Mouse (Mus musculus): ENCODE measurements around the gene Ifit3b. TPM values are rescaled to one million over a fixed set of nuclear protein-coding genes. Genes with fewer than 3 reads are reported as not detected.
"Not testable (repeated sequence)": the region's sequence is repeated elsewhere in the genome, so short reads cannot be mapped to it uniquely, and the experiment has no call there.

Ifit3b gene
- polyA plus RNA-seq, 1 experiment from 2014 or later = 2.3 TPM

GRCm38 (mm10) chr19:34571080-34571479 lies 36.7 kb upstream of the Ifit3b start:
- ATAC-seq = no peak
- H3K4me2 ChIP-seq (replicated peaks; ENCODE audit: low read depth, low read length) = no peak overlapping the region
- 0 out of 2 replicates have a peak, but pooled peaks cover 4% of the 10 kb centered on the region for H3K36me3 ChIP-seq (ENCODE audit: insufficient read depth, low read length)
- H3K27me3 ChIP-seq (replicated peaks; ENCODE audit: insufficient read depth, low read length) = no peaks in the 10 kb centered on the region
- no peak overlapping the region for H3K9ac ChIP-seq (replicated peaks; ENCODE audit: low read depth)
- no peaks in the 10 kb centered on the region for H3K9me3 ChIP-seq (ENCODE audit: low read length)
- no peak for DNase-seq (ENCODE audit: low spot score)
- no peak overlapping the region for H3K4me3 ChIP-seq (ENCODE audit: low read depth, low read length)
- no peak overlapping the region for H3K27ac ChIP-seq (ENCODE audit: low read length)
- WGBS = 87% methylated on average over 1 of the region's 1 CpGs
- no peak for TF ChIP-seq CTCF (IDR thresholded peaks at IDR 0.05)
- TF ChIP-seq EP300 (IDR thresholded peaks at IDR 0.05) = no peak
- peaks cover 8% of the 10 kb centered on the region; the same call in 1 of the 2 replicates for H3K4me1 ChIP-seq (ENCODE audit: insufficient read depth, low read depth, low read length)

DNA sequence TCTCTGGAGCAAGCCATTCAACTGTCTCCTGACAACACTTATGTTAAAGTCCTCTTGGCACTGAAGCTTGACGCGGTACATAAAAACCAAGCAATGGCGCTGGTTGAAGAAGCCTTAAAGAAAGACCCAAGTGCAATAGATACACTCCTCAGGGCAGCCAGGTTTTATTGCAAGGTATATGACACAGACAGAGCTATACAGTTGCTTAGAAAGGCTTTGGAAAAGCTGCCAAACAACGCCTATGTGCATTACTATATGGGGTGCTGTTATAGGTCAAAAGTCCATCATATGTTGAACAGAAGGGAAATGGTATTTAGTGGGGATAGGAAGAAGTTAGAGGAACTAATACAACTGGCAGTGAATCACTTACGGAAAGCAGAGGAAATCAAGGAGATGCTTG lies 34.1 kb upstream of the Ifit3b start:
- no peak for DNase-seq (ENCODE audit: low spot score)
- 0 out of 2 replicates have a peak, but pooled peaks cover 4% of the 10 kb centered on the region for H3K36me3 ChIP-seq (ENCODE audit: insufficient read depth, low read length)
- H3K4me3 ChIP-seq (ENCODE audit: low read depth, low read length) = no peak overlapping the region
- no peak overlapping the region for H3K4me2 ChIP-seq (replicated peaks; ENCODE audit: low read depth, low read length)
- TF ChIP-seq EP300 (IDR thresholded peaks at IDR 0.05) = no peak
- no peak for TF ChIP-seq CTCF (IDR thresholded peaks at IDR 0.05)
- peaks cover 8% of the 10 kb centered on the region; the same call in 1 of the 2 replicates for H3K4me1 ChIP-seq (ENCODE audit: insufficient read depth, low read depth, low read length)
- H3K27ac ChIP-seq (ENCODE audit: low read length) = no peak overlapping the region
- no peak overlapping the region for H3K9ac ChIP-seq (replicated peaks; ENCODE audit: low read depth)
- ATAC-seq = no peak
- no peaks in the 10 kb centered on the region for H3K9me3 ChIP-seq (ENCODE audit: low read length)
- WGBS = 91% methylated on average over 5 of the region's 5 CpGs
- H3K27me3 ChIP-seq (replicated peaks; ENCODE audit: insufficient read depth, low read length) = no peaks in the 10 kb centered on the region

DNA sequence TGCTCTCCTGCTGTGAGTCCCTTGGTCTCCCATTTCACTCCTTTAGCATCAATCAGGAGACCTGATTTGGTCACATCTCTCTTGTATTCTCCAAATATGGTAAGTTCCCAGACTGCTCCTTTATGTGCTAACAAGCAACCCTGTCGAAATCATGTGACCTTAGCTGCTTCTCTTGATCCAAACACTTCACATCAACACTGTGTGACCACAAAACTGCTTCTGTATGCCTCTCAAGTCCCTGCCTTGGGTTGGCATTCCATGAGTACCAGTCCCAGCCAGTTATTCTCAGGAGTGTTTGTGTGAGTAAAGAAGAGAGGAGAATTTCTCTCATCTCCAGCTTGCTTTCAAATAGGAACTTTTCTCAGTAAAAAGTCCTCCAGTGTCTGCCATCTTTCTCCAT lies 30.6 kb upstream of the Ifit3b start:
- H3K4me3 ChIP-seq (ENCODE audit: low read depth, low read length) = no peak overlapping the region
- H3K27ac ChIP-seq (ENCODE audit: low read length) = peak overlapping the region; percentile 72
- H3K4me1 ChIP-seq (ENCODE audit: insufficient read depth, low read depth, low read length) = no peaks in the 10 kb centered on the region
- H3K27me3 ChIP-seq (replicated peaks; ENCODE audit: insufficient read depth, low read length) = no peaks in the 10 kb centered on the region
- H3K36me3 ChIP-seq (ENCODE audit: insufficient read depth, low read length) = 0 out of 2 replicates have a peak, but pooled peaks cover 4% of the 10 kb centered on the region
- WGBS = 31% methylated on average over 1 of the region's 1 CpGs
- no peak overlapping the region for H3K9ac ChIP-seq (replicated peaks; ENCODE audit: low read depth)
- no peak overlapping the region for H3K4me2 ChIP-seq (replicated peaks; ENCODE audit: low read depth, low read length)
- TF ChIP-seq CTCF (IDR thresholded peaks at IDR 0.05) = no peak
- peak; percentile 94 for TF ChIP-seq EP300 (IDR thresholded peaks at IDR 0.05)
- ATAC-seq (peak; percentile 100), DNase-seq (ENCODE audit: low spot score) (peak; percentile 94)
- H3K9me3 ChIP-seq (ENCODE audit: low read length) = no peaks in the 10 kb centered on the region

DNA sequence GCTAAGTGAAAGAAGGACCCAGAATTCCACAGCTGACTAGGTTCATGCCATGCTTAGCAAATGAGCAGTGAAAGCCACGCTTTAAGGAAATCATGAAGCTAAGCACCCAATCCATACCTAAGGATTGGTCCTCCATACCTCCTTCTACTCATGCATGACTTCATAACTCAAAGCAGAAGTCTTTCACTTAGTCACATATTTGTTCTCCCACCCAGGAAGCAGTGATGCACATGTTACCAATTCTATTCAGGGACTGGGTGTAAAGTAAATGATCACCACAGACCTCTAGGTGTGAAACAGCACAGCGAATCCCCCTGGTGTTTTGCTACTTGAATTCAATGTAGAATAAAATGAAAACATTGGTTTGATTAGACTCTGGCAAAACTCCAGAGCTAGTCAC lies 25.1 kb upstream of the Ifit3b start:
- DNase-seq (ENCODE audit: low spot score); H3K4me3 ChIP-seq (ENCODE audit: low read depth, low read length); H3K4me2 ChIP-seq (replicated peaks; ENCODE audit: low read depth, low read length); H3K9me3 ChIP-seq (ENCODE audit: low read length); H3K27me3 ChIP-seq (replicated peaks; ENCODE audit: insufficient read depth, low read length); H3K4me1 ChIP-seq (ENCODE audit: insufficient read depth, low read depth, low read length); H3K36me3 ChIP-seq (ENCODE audit: insufficient read depth, low read length); H3K9ac ChIP-seq (replicated peaks; ENCODE audit: low read depth); H3K27ac ChIP-seq (ENCODE audit: low read length): not testable (repeated sequence)
- peak; percentile 11; the same call in 1 of the 2 replicates for ATAC-seq
- 70% methylated on average over 2 of the region's 2 CpGs for WGBS

DNA sequence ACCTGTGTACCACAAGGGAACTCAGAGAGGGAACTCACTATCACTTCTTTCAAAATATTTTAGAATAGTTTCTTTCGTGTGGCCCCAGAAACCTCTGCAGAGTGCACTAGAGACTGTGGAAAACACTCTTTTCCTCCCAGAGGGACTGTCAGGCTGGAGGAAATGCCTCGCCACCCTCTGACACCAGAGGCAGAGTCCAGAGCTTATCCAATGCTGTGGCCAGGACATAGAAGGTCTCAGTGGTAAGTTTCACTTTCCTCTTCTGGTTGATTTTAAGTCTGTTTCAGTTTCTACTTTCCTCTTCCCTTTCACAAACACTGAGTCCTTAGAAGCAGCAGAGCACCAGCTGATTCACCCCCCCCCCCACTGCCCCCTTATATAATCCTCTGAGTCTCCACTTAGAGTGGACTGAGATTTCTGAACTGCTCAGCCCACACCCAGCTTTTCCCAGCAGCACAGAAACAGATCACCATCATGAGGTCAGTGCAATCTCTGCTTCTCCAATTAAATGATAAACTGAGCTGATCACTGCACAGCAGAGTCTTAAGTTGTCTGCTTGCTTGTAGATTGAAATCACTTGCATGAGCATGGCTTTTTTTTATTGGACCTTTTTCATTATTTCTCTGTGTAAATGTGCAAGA lies 24.5 kb upstream of the Ifit3b start, which contains the start of gene Ifit3:
Gene Ifit3 (plus strand): TSS at position 406 of the 641 bp plus-strand sequence.
- H3K4me2 ChIP-seq (replicated peaks; ENCODE audit: low read depth, low read length); H3K9me3 ChIP-seq (ENCODE audit: low read length); H3K27me3 ChIP-seq (replicated peaks; ENCODE audit: insufficient read depth, low read length); DNase-seq (ENCODE audit: low spot score); H3K4me3 ChIP-seq (ENCODE audit: low read depth, low read length); H3K4me1 ChIP-seq (ENCODE audit: insufficient read depth, low read depth, low read length); H3K27ac ChIP-seq (ENCODE audit: low read length); H3K36me3 ChIP-seq (ENCODE audit: insufficient read depth, low read length); H3K9ac ChIP-seq (replicated peaks; ENCODE audit: low read depth): not testable (repeated sequence)
- 23% methylated on average over 2 of the region's 2 CpGs for WGBS
- ATAC-seq = peak; percentile 85

GRCm38 (mm10) chr19:34585740-34586458 lies 21.9 kb upstream of the Ifit3b start:
- not testable (repeated sequence) for H3K9ac ChIP-seq (replicated peaks; ENCODE audit: low read depth); H3K36me3 ChIP-seq (ENCODE audit: insufficient read depth, low read length); H3K4me1 ChIP-seq (ENCODE audit: insufficient read depth, low read depth, low read length); H3K27ac ChIP-seq (ENCODE audit: low read length); H3K4me2 ChIP-seq (replicated peaks; ENCODE audit: low read depth, low read length); H3K4me3 ChIP-seq (ENCODE audit: low read depth, low read length); H3K9me3 ChIP-seq (ENCODE audit: low read length); H3K27me3 ChIP-seq (replicated peaks; ENCODE audit: insufficient read depth, low read length)
- DNase-seq (ENCODE audit: low spot score) = peak; percentile 61
- TF ChIP-seq CTCF (IDR thresholded peaks at IDR 0.05) = peak; percentile 28
- 61% methylated on average over 5 of the region's 5 CpGs for WGBS
- ATAC-seq = peak; percentile 59

GRCm38 (mm10) chr19:34587898-34588692 lies 19.7 kb upstream of the Ifit3b start:
- H3K4me1 ChIP-seq (ENCODE audit: insufficient read depth, low read depth, low read length); H3K9ac ChIP-seq (replicated peaks; ENCODE audit: low read depth); H3K27me3 ChIP-seq (replicated peaks; ENCODE audit: insufficient read depth, low read length); H3K36me3 ChIP-seq (ENCODE audit: insufficient read depth, low read length); H3K27ac ChIP-seq (ENCODE audit: low read length); H3K4me2 ChIP-seq (replicated peaks; ENCODE audit: low read depth, low read length); H3K4me3 ChIP-seq (ENCODE audit: low read depth, low read length); H3K9me3 ChIP-seq (ENCODE audit: low read length): not testable (repeated sequence)
- DNase-seq (ENCODE audit: low spot score) (peak; percentile 35), ATAC-seq (peak; percentile 48)
- 49% methylated on average over 6 of the region's 12 CpGs for WGBS

Measured in lung, postnatal 0 days (tissue).